Mouse (Mus musculus): ENCODE results near the gene Vmn2r89. TPM values are rescaled to one million over a fixed set of nuclear protein-coding genes. Genes with fewer than 3 reads are reported as not detected.

Vmn2r89 gene
- total and polyA plus RNA-seq, 2 experiments from 2014 or later = not detected

GRCm38 (mm10) chr14:51499707-51500275 is 48.1 kb downstream of the Vmn2r89 start:
- H3K4me1 ChIP-seq (ENCODE audit: insufficient read depth, low read length) = no peaks in the 10 kb centered on the region
- WGBS = 82% methylated on average over 2 of the region's 2 CpGs
- TF ChIP-seq CTCF (IDR thresholded peaks at IDR 0.05; ENCODE audit: low read depth) = no peak

GRCm38 (mm10) chr14:51500461-51500860 is 48.8 kb downstream of the Vmn2r89 start:
- H3K4me2 ChIP-seq (ENCODE audit: low read depth, low read length) = no peak overlapping the region
- DNase-seq (ENCODE audit: low spot score) (no peak), ATAC-seq (no peak)
- no peaks in the 10 kb centered on the region for H3K9me3 ChIP-seq (ENCODE audit: low read length)
- no peak overlapping the region for H3K4me3 ChIP-seq (ENCODE audit: low read length)
- 90% methylated on average over 4 of the region's 4 CpGs for WGBS
- H3K4me1 ChIP-seq (ENCODE audit: insufficient read depth, low read length) = no peaks in the 10 kb centered on the region
- no peak overlapping the region for H3K9ac ChIP-seq (replicated peaks; ENCODE audit: low read length)
- no peaks in the 10 kb centered on the region for H3K36me3 ChIP-seq (ENCODE audit: insufficient read depth, low read length)
- no peaks in the 10 kb centered on the region for H3K27me3 ChIP-seq (ENCODE audit: insufficient read depth, low read length)
- no peak for TF ChIP-seq CTCF (IDR thresholded peaks at IDR 0.05; ENCODE audit: low read depth)
- no peak overlapping the region for H3K27ac ChIP-seq

More at GRCm38 (mm10) chr14:51499707-51500275, 48.1 kb downstream of the Vmn2r89 start:
- no peaks in the 10 kb centered on the region for H3K9me3 ChIP-seq (ENCODE audit: low read length)
- H3K27me3 ChIP-seq (ENCODE audit: insufficient read depth, low read length) = no peaks in the 10 kb centered on the region
- DNase-seq (ENCODE audit: low spot score) (no peak), ATAC-seq (no peak)
- H3K4me2 ChIP-seq (ENCODE audit: low read depth, low read length) = no peak overlapping the region
- no peaks in the 10 kb centered on the region for H3K36me3 ChIP-seq (ENCODE audit: insufficient read depth, low read length)
- H3K27ac ChIP-seq = no peak overlapping the region
- no peak overlapping the region for H3K9ac ChIP-seq (replicated peaks; ENCODE audit: low read length)
- no peak overlapping the region for H3K4me3 ChIP-seq (ENCODE audit: low read length)

- DNase-seq (ENCODE audit: low spot score) = no peak
- WGBS = 95% methylated on average over 8 of the region's 8 CpGs
- no peaks in the 10 kb centered on the region for H3K27me3 ChIP-seq (ENCODE audit: insufficient read depth, low read length)
Measured at GRCm38 (mm10) chr14:51507416-51507815, 55.8 kb downstream of the Vmn2r89 start.

More at GRCm38 (mm10) chr14:51507416-51507815, 55.8 kb downstream of the Vmn2r89 start:
- Histone ChIP-seq H3K9ac (replicated peaks; ENCODE audit: low read length) (no peak overlapping the region), H3K36me3 (ENCODE audit: insufficient read depth, low read length) (no peaks in the 10 kb centered on the region), H3K27ac (no peak overlapping the region), H3K4me3 (ENCODE audit: low read length) (no peak overlapping the region), H3K4me1 (ENCODE audit: insufficient read depth, low read length) (no peaks in the 10 kb centered on the region), H3K4me2 (ENCODE audit: low read depth, low read length) (no peak overlapping the region), H3K9me3 (ENCODE audit: low read length) (no peaks in the 10 kb centered on the region)
- no peak for TF ChIP-seq CTCF (IDR thresholded peaks at IDR 0.05; ENCODE audit: low read depth)
- ATAC-seq = no peak

Other genes starting within 250 kb of the Vmn2r89 start
- not detected in 2 replicates for gene Ear14, start 248.5 kb upstream of the Vmn2r89 start, total RNA-seq (2014; rRNA removed)
- gene Ear14, start 248.5 kb upstream of the Vmn2r89 start, polyA plus RNA-seq (2015; fragmentation: Nextera tagmentation; extraction: Ambion mirVana) = not detected in 2 replicates
- not detected in 2 replicates for gene Rnase2a, start 195.7 kb upstream of the Vmn2r89 start, total RNA-seq (2014; rRNA removed)
- gene Rnase2a, start 195.7 kb upstream of the Vmn2r89 start, polyA plus RNA-seq (2015; fragmentation: Nextera tagmentation; extraction: Ambion mirVana) = not detected in 2 replicates
- not detected in 2 replicates for gene Gm7247, start 90.1 kb upstream of the Vmn2r89 start, total RNA-seq (2014; rRNA removed)
- not detected in 2 replicates for gene Gm7247, start 90.1 kb upstream of the Vmn2r89 start, polyA plus RNA-seq (2015; fragmentation: Nextera tagmentation; extraction: Ambion mirVana)
- not detected in 2 replicates for gene Vmn2r88, start 41.0 kb upstream of the Vmn2r89 start, total RNA-seq (2014; rRNA removed)
- not detected in 2 replicates for gene Vmn2r88, start 41.0 kb upstream of the Vmn2r89 start, polyA plus RNA-seq (2015; fragmentation: Nextera tagmentation; extraction: Ambion mirVana)
- not detected in 2 replicates for gene Gm5622, start 100.9 kb downstream of the Vmn2r89 start, total RNA-seq (2014; rRNA removed)
- not detected in 2 replicates for gene Gm5622, start 100.9 kb downstream of the Vmn2r89 start, polyA plus RNA-seq (2015; fragmentation: Nextera tagmentation; extraction: Ambion mirVana)
- gene Gm17175, start 122.2 kb downstream of the Vmn2r89 start, total RNA-seq (2014; rRNA removed) = not detected in 2 replicates
- gene Gm17175, start 122.2 kb downstream of the Vmn2r89 start, polyA plus RNA-seq (2015; fragmentation: Nextera tagmentation; extraction: Ambion mirVana) = not detected in 2 replicates
- not detected in 2 replicates for gene Gm17174, start 140.3 kb downstream of the Vmn2r89 start, total RNA-seq (2014; rRNA removed)
- not detected in 2 replicates for gene Gm17174, start 140.3 kb downstream of the Vmn2r89 start, polyA plus RNA-seq (2015; fragmentation: Nextera tagmentation; extraction: Ambion mirVana)
- gene Gm17078, start 159.5 kb downstream of the Vmn2r89 start, total RNA-seq (2014; rRNA removed) = not detected in 2 replicates
- gene Gm17078, start 159.5 kb downstream of the Vmn2r89 start, polyA plus RNA-seq (2015; fragmentation: Nextera tagmentation; extraction: Ambion mirVana) = not detected in 2 replicates
- gene Gm4181, start 183.8 kb downstream of the Vmn2r89 start, total RNA-seq (2014; rRNA removed) = not detected in 2 replicates
- not detected in 2 replicates for gene Gm4181, start 183.8 kb downstream of the Vmn2r89 start, polyA plus RNA-seq (2015; fragmentation: Nextera tagmentation; extraction: Ambion mirVana)
- not detected in 2 replicates for gene Gm17079, start 243.6 kb downstream of the Vmn2r89 start, total RNA-seq (2014; rRNA removed)
- not detected in 2 replicates for gene Gm17079, start 243.6 kb downstream of the Vmn2r89 start, polyA plus RNA-seq (2015; fragmentation: Nextera tagmentation; extraction: Ambion mirVana)